In genomic region chr12:80842609-80843008, GRCm38 (mm10) we compare ENCODE assay signal across 19 mouse cellular contexts.
"Had no signal": no experiment of that assay in that cellular context is flagged by ENCODE, and none has a peak within 500 bp of the region (broad histone marks: within the 10 kb centered on the region; RNA-seq: fewer than 3 reads in every experiment).

No protein-coding gene starts in this region.

- H3K9me3 ChIP-seq: limb, embryonic 10.5 days; limb, embryonic 13.5 days; liver, embryonic 15.5 days; midbrain, embryonic 12.5 days; neural tube, embryonic 13.5 days; stomach, embryonic 15.5 days had no signal

- ATAC-seq: intestine, postnatal 0 days; midbrain, embryonic 16.5 days had no signal

- H3K4me2 ChIP-seq: limb, embryonic 13.5 days; liver, embryonic 15.5 days; midbrain, embryonic 12.5 days; neural tube, embryonic 13.5 days; stomach, embryonic 15.5 days had no signal

- H3K9ac ChIP-seq: limb, embryonic 13.5 days; liver, embryonic 15.5 days; midbrain, embryonic 12.5 days; neural tube, embryonic 13.5 days; stomach, embryonic 15.5 days had no signal

- H3K27me3 ChIP-seq: limb, embryonic 13.5 days; liver, embryonic 15.5 days; midbrain, embryonic 12.5 days; neural tube, embryonic 13.5 days; stomach, embryonic 15.5 days had no signal

- H3K4me3 ChIP-seq: layer of hippocampus, adult 2 months; limb, embryonic 10.5 days; limb, embryonic 13.5 days; liver, embryonic 15.5 days; midbrain, embryonic 12.5 days; myocyte; neural tube, embryonic 13.5 days; stomach, embryonic 15.5 days had no signal

- H3K36me3 ChIP-seq: limb, embryonic 10.5 days; limb, embryonic 13.5 days; liver, embryonic 15.5 days; midbrain, embryonic 12.5 days; neural tube, embryonic 13.5 days; stomach, embryonic 15.5 days had no signal

- H3K27ac ChIP-seq: limb, embryonic 10.5 days; liver, embryonic 15.5 days had no signal

- DNase-seq: kidney, postnatal 25 days; layer of hippocampus, adult 9-11 months; liver; lung, adult 2 months; lung, postnatal 36 days; retina, postnatal 1 day; right cerebral cortex, postnatal 25 days; spleen, adult 18-20 months; thymus, postnatal 25 days had no signal
